Mouse (Mus musculus) adrenal gland, adult 8-10 months (tissue): Measurements from ENCODE around the gene S1pr2. TPM values are rescaled to one million over a fixed set of nuclear protein-coding genes. Genes with fewer than 3 reads are reported as not detected.
"Not testable (repeated sequence)": the region's sequence is repeated elsewhere in the genome, so short reads cannot be mapped to it uniquely, and the experiment has no call there.

Experiments
- DNase-seq: peaks from one replicate; pipeline ENCODE4 v3.0.0; 2022
- total RNA-seq, 4 experiments: library from RNA; stranded (reverse); gene quantifications; 2 replicates each; pipeline ENCODE4 v1.2.4; 2022

S1pr2 gene
- total RNA-seq, 4 experiments from 2014 or later, result 18.8 to 36.9 (median 26.6) TPM

DNA sequence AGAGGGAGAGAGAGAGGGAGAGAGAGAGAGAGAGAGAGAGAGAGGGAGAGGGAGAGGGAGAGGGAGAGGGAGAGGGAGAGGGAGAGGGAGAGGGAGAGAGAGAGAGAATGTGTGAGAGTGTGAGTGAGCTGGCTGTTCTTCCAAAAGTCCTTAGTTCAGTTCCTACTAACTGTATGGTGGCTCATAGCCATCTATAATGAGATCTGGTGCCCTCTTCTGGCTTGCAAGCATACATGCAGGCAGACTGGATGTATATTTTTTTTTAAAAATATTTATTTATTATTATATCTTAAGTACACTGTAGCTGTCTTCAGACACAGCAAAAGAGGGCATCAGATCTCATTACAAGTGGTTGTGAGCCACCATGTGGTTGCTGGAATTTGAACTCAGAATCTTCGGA is 21.8 kb upstream of the S1pr2 start:
- not testable (repeated sequence) for DNase-seq

DNA sequence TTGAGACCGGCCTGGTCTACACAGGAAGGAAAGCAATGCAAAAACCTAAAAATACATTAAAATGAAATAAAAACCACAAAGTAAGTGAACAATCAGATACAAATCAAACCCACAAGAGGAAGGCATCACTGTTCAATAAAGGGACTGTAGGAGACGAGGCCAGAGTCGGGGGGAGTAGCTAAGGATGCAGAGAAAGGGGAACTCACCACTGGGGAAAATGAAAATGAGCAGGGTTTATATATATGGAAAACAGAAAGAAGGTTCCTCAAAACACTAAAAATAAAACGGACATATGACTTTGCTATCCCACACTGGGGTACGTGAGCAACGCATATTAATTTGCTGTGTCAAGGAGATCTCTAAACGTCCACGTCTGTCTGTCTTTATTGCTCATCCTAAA is 20.5 kb upstream of the S1pr2 start:
- no peak for DNase-seq

DNA sequence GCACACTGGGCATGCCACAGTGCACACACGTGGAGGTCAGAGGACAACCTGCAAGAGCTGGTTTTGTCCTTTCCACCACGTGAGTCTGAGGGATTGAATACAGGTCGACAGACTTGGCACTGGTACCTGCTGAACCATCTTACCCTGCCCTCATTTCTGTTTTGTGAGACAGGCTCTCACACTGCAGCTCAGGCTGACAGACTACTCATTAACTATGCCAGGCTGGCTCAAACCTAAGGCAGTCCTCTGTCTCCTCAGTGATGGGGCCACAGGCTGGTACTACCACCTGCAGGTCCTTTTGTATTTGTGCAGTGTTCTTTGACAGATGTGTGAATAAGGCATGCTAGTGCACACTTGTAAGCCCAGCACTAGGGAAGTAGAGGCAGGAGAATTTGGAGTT is 18.5 kb upstream of the S1pr2 start:
- DNase-seq, result no peak

DNA sequence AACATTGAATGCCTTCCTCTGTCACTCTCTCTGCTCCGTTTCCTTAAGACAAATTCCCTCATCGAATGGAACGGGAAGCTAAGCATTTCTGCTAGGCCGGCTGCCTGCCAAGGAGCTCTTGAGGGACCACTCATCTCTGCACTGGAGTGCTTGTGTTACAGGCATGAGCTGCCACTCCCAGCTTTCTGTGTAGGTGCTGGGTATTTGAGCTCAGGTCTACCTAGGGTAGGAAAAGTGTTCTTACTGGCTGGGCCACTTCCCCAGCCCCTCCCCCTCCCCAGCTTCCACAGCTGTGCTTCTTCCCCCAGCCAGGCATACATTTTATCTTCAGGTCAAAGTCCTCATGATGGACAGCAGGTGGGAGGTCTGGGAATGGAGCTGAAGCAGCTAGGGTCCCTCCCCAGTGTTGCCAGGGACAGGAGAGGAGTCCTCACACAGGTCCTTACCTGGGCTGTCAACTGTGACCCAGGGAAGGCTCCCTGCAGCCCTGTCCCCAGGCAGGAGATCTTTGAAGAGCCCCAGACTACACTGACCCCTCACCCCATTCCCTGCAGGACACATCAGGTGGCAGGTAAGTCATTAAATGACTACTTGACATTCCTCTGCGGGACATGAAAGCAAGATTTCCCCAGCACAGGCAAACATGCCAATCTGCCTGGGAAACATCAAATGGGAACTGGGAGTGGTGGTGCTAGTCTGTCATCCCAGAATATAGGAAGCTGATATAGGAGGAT is 16.8 kb upstream of the S1pr2 start:
- DNase-seq, result no peak

DNA sequence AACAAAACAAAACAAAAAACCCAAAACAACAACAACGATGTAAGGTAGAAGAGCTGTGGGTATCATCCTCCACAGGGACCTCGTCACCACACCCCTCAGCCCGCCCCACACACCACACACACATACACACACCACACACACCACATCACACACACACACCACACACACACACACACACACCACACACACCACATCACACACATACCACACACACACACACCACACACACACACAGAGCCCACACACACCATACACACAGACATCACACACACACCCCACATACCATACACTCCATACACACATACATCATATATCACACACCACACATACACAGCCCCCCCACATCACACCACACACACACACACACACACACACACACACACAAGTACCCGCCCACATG is 15.0 kb upstream of the S1pr2 start:
- no peak for DNase-seq

DNA sequence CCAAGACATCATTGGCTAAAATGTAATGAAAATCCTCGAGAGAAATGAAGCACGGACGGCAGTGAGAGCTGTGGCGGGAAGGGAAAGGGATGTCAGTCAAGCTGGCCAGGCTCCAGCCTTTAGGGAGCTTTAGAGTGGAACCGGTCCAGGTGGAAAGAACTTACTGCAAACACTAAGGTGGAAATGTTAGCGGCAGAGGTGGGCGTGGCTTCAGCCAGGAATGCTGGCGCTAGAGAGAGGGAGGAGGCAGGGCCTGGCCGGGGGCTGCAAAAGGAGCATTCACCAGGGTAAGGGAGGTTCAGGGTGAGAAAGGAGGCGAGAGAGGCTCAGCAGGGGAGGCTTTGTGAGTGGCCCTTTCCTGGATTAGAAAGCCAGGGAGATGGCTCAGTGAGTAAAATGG is 14.3 kb upstream of the S1pr2 start:
- no peak for DNase-seq

DNA sequence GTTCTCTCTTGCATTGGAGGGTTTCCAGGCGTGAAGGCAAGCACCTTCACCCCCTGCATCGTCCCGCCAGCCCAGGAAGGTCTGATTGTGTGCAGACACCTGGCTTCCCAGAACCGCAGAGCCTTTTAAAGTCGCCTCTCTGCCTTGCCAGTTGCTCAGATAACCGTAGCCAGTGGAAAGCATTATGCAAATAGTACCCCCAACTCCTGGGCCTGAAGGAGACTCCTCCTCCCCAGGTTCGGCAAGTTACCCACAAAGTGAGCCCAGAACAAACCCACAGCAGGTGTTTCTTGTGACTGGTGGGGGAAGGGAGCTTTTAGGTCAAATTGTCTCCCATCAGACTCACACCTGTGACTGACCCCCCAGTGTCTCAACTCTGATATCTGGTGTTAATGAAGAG is 11.4 kb upstream of the S1pr2 start:
- DNase-seq, result no peak

DNA sequence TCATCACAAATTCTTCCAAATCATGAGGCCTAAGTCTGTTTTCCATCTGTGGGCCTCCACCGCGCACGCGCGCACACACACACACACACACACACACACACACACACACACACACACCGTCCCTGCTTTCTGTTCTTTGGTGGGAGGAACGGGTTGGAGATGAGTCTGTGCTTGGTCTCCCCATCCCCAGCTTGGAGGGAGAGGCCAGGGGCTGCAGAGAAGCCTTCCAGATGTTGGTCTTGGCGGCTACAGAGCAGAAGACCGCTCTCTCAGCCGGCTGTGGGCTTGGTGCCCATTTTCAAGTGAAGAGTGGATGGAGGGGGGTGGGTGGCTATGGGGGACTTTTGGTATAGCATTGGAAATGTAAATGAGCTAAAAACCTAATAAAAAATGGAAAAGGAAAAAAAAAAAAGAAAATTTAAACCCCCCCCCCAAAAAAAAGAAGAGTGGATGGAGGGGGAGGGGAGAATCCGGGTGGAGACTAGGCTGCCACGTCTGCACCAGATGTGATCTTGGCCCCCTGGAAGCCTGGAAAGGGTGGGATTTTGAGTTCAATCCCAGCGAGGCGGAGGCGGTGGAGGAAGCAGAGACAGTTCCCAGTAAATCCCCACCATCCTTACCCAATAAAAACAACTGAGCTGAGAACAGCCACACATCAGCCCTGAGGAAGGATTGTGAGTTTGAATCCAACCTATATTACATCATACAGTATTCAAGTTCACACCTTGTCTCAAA is 10.5 kb upstream of the S1pr2 start:
- no peak for DNase-seq

DNA sequence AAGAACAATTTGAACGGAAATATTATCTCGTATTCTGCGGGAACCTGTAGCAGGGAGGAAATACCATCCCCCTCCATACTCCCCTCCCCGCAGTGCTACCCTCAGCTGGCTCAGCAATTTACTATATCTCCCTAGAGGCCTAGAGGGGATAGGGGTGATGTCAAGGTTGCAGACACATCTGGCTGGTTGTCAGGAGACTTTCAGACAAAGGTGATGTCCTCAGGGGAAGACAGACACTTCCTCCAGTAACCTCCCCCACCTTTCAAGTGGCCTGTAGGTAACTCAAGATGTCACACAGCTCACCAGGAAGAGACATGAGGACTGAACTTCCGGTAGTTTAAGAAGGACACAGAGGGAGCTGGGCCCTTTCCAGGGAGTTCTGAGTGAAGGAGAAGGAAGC is 6.6 kb upstream of the S1pr2 start:
- DNase-seq, result no peak

DNA sequence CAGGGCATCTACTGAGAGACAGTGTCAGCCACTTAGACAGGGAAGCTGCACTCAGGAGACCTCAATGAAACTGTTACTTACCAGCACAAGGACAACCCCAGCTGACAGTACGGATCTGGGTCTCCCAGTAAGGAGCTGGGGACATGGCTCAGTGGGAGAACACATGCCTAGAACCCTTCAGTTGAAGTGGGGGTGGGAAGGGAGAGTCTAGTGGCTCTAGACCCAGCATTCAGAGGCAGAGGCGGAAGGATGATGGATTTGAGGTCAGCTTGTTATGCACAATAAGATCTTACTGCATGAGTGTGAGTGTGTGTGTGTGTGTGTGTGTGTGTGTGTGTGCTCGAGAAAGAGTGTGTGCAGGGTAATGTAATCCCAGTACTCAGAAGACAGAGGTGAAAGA is 5.6 kb upstream of the S1pr2 start:
- no peak for DNase-seq

DNA sequence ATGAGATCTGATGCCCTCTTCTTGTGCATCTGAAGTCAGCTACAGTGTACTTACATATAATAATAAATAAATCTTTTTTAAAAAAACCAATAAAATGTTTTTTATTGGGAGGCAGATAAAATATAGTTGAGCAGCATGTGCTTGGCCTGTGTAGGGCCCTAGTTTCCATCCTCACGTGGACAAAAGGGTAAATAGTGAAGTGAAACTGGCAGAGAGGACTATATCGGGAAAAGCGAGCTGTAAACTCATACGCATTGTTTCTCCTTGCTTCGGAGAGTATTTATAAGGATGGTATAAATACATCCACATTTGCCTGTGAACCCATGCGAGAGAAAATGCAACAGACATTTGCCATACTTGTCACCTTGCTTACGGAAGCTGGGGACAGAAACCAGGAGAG is 3.2 kb upstream of the S1pr2 start:
- no peak for DNase-seq

DNA sequence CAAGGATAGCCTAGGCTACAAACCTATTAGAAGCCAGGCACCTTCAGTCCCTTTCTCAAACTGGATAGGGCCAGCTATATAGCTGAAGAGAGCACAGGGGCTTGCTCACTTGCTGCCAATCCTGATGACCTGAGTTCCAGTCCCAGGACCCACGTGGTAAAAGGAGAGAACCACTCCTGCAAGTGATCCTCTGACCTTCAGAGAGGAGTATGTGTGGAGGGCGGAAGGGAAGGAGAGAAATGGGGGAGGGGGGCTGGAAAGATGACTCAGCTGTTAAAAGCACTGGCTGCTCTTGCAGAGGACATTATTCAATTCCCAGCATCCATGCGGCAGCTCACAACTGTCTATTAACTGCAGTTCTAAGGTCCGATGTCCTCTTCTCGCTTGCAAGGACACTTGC is 2.6 kb upstream of the S1pr2 start:
- no peak for DNase-seq

DNA sequence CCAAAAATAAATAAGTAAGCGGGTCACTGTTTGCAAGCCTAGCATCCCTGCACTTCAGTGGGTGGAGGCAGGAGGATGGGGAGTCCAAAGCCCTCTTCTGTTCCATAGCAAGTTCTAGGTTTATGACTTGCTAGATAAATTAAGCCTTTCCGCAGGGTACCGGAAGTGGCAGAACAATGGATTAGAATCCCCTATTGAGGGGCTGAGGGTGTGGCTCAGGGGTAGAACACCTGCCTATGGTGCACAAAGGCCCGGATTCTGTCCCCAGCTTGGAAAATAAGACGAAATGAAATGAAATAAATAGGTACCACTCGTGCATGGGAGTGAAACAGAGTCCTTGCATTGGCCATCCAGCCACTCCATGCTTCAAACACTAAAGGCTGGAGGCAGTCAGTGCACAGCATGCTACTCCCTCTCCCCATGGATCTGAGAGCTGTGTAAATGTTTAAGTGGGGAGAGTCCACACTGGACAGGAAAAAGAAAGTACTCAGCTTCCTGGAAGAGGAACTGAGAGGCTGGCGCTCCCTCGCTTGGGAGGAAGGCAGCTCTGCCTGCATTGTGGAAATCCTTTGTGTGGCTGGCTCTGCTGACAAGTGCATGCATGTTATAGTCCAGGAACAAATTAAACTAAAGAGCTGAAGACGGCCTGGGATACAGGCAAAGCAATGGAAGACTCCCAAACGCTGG is 2.0 kb upstream of the S1pr2 start:
- no peak for DNase-seq

DNA sequence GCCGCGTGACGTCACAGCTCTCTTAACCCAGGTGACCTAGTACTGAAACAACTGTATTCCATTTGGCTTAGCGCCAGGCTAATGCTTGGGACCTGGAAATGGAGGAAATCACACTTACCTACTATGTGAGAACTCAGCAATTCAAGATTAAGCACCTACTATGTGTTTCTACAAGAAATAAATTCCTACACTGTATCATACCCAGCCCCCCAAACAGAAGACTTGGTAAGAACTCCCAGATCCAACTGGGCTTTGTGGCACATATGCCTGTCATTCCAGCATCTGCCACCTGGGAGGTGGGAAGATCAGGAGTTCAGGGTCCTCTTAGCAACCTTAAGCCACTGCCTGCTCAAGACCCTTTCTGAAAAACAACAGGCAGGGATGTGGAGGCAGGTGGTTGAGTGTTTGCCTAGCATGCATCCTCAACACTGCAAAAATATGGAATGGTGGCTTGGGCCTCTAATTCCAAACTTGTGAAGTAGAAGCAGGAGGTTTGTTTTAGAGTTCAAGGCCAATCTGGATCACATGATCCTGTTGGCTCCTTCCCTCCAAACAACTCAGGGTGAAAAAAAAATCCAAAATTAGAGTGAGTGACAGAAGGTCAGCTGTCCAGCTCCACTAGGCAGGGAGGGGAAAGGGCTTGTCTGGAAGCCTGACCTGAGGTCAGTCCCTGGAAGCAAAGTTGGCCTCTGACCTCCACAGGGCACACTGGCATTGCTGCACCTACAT is 544 bp upstream of the S1pr2 start:
- DNase-seq, result no peak

DNA sequence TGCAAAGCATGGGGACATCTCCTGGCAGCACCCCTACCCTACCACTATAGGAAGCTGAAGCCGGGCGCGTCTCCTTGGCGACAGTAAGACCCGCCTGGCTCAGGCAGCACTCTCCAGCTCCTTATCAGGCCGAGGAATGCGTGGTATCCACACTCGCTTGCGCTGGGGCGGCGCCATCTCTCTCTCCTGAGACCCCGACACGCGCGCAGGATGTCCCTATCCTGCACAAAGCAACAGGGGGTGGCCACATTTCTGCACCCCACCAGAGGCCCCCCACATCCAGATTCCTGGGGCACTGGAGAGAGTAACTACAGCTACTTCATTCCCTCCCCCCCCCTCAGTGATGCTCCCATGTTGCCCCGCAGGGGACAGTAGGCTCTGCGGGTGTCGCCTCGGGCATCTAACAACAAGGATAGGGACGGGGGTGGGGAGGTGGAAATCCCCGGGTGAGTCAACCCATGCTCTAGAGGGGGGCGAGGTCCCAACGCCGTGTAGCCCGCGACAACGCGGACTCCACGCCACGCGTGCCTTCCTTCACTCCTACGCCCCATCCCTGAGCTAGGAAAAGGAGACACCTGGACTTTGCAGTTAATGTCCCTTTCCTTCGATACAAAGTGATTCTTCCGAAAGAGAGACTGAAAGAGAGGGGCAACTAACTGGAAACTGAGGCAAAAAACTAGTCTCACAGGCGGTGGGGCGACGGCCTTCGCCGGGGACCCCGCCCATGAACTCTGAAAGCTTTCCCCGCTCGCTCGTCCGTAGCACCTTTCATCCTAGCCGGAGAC is 958 bp downstream of the S1pr2 start:
- DNase-seq, result no peak

DNA sequence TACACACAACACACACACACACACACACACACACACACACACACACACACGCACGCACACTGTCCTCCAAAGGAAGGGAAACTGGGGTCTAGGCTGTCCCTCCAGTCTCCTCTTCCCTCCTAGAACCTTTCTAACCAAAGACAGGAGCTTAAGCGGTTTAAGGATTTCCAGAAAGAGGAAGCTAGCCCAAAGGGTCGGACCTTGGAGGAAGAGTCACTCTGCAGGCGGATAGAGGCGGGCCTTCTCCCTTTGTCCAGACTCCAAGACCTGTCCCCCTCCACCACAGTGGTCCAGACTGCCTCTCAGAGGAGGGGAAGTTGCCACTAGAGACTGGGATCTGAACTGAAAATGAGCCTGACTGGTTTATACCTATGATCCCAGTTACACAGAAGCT is 2.9 kb downstream of the S1pr2 start:
- no peak for DNase-seq

DNA sequence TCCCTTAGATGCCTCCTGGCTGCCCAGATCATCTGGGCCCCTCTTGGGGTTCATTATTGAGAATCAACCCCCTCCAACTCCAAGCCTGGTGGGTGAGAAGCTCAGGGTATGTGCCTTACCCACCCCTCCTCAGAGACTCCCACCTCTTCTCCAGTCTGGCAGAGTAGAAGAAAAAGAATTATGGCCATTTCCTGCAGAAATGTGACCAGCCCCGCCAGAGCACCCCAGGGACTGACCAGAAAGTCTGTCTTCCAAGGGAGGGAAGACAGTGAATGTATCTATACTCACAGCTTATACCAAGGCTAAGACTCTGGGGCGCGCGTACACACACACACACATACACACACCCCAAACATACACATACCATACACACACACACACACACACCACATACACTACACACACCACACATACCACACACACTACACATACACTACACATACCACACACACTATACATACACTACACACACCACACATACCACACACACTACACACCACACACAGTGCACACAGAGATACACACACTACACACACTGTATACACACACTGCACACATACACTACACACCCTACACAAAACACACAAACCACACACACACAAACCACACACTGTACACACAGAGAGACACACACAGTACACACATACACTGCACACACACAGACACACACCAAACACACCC is 3.4 kb downstream of the S1pr2 start:
- no peak for DNase-seq

DNA sequence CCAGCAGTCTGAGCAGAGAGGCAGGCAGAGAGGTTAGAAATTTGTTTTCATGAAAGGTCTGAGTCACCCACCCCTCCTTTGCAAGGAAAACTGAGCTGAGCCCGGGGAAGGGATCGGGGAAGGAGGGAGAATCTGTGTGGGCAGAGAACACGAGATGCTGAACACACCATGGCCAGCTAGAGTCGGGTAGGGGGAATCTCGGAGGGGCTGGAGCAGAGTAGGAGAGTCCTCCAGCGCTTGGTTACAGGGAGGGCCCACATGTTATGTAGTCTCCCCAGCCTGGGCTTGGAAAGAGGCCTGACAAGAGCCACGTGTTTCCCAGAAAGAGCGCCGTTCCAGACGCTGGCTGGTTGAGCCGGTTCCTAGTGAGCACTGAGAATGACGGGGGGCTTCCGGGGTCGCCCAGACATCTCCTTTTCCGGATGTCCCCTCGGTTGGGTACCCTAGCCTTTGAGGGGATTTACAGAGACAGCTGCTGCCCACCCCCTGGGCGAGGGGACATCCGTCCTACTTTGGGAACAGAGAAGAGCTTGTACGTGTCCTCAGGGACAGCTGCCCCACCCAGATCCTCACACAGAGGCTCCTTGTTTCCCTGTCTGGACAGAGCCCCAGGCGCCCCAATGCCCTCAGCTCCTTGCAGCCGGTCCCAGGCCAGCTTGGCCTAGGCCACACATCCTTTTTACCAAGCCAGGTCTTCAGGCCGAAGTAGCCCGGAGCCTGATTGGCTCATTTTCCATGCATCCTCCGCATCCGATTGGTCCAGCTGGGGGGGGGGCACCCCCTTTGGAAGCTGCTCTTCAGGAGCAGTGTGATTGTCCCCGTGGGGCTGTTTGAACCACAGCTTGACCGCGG is 4.2 kb downstream of the S1pr2 start:
- no peak for DNase-seq

DNA sequence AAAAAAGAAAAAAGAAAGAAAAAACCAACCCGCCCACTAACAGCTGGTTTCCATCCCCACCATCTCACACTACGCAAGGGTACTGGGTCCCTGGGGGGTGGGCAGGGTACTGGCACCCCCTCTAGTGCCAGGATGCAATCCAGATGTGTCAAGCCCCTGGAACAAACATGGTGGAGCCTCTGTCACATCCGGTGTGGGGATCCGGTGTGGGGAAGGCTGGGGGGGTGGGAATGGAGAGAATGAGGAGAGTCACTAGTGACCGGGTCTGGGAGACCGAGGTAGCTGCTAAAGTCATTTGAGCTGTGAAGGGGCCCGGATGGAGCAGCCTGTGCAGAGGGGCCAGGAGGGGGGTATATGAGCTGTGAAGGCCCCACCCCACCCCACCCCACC is 4.8 kb downstream of the S1pr2 start:
- no peak for DNase-seq

DNA sequence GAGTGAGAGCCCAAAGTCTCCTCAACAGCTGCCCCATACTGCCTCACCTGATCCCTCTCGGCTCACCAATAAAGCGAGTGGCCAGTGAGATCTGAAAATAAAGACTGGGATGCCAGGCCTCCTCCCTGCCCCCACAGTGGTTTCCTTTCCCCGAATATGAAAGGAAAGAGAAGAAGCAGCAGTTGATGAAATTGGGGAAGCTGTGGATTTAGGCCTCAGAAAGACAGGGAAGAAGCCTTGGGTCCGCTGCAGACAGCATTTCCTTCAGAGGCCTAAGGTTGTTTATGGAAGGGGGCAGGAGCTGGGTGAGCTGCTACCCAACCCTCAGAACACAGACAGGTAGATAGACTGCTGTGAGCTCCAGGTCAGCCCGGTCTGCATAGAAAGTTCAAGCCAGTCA is 9.8 kb downstream of the S1pr2 start:
- no peak for DNase-seq

DNA sequence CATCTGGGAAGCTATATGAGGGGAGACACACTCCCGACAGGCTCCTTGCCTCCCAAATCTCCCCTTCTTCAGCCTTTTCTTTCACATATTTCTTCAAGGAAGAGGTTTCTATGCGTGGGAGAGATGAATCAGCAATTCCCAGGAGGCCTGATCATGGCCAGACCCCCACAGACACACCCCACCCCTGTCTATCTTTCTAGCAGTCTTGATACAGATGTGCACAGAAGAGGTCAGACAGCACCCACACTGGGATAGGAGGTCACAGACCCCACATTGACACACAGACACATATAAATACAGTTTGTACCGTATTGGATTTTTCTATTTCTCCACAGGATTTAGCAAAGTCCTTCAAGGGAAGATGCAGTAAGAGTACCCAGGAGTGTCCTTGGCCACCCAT is 10.6 kb downstream of the S1pr2 start:
- DNase-seq, result no peak
